Mouse (Mus musculus) ovary, postnatal 14 days (tissue): ENCODE measurements around the gene Hmox2.
"Not testable (repeated sequence)": the region's sequence is repeated elsewhere in the genome, so short reads cannot be mapped to it uniquely, and the experiment has no call there.

ENCODE experiments used
- DNase-seq: peaks from one replicate; pipeline ENCODE4 v3.0.0; 2022; ENCODE audit warnings: low spot score

The Hmox2 gene

DNA sequence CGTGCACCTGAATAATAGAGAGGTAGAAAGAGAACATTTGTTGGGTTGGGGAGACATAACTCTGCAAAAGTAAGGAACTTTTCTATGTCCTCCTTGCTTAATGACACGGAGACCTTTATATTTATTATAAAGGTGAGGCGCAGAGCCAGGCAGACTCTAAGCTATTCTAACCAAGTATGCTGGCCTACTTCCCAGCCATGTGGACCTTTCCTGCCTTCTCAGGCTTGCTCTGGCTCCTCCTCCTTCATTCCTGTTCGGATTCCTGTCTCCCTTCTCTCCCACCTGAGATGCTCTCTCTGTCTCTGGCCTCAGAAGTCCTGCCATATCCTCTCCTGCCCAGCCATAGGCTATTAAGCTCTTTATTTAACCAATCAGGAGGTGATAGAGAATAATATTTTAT, 895 bp upstream of the Hmox2 start:
- no peak for DNase-seq

- DNase-seq = no peak
Measured at GRCm38 (mm10) chr16:4726528-4727128, 467 bp downstream of the Hmox2 start.

DNA sequence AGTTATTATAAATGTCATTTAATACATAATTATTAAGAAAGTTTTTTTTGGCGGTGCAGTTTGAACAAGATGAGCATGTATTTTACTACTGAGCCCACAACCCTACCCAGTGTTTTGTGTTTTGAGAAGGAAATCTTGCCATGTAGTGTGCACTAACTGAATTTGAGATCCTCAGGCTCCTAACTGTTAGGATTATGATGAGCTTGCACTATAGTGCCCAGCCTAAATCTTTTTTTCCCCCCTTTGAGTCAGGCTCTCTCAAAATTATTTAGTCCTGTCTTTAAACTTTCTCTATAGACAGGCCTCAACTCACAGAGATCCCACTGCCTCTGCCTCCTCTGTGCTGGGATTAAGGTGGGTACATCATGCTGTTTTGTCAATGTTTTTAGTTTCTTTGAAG, 1.4 kb downstream of the Hmox2 start:
- DNase-seq = no peak

DNA sequence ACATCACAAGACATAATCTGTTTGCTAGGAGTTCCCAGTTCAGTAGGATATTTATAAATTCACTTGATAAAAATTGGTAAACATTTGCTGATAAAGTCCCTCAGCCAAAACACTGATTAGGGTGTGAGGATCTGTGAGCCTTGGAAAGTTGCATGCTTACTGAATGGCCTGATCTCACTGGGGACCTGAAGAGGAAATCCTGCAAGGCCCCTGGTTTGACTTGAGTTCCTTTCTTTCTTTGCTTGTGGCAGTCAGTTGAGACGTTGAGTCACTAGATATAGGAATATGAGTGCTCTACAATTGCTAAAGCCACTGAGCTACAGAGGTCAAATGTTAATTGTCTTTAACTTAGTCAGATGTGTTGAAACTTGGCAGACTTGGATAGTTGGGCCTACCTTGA, 1.8 kb downstream of the Hmox2 start:
- DNase-seq = no peak

DNA sequence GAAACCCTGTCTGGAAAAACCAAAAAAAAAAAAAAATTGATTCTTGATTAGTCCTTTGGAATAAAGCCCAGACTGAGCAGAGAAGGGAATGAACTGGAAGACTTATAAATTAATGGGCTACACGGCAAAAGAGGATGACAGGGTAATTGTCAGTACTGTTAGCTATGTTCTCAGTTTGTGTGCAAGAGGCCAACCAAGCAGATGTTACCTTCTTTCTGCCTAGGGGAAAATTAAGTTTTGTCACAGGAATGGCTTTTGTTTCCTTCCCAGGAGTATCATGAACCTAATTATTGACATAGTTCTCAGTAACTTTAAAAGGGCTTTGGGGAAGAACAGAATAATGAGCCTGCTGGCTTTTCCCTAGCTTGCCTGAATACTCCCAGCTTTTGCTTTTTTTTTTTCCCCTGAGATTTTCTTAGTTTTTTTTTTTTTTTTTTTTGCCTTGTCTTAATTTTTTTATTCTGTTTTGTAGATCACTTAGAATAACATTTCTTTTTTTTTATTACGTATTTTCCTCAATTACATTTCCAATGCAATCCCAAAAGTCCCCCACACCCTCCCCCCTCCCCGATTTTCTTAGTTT, 4.7 kb downstream of the Hmox2 start:
- no peak for DNase-seq

DNA sequence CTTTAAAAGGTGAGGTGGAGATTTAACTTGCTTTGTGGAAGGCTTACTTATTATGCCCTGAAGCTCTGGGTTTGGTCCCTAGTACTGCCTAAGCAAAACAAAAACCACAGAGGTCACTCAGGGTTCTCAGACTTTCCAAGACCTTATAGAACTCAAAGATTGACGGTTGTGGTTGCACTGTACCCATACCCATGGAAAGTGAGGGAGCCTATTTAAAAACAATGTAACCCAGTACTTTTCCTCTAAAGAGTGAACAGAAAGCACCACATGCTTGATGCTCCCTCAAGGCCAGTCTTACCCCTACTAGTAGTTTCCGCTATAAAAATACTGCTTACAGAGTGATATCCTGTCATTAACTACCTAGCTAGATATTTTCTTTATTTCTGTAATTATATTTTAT, 10.1 kb downstream of the Hmox2 start:
- DNase-seq = no peak

GRCm38 (mm10) chr16:4739994-4740393, 13.8 kb downstream of the Hmox2 start:
- DNase-seq = no peak

DNA sequence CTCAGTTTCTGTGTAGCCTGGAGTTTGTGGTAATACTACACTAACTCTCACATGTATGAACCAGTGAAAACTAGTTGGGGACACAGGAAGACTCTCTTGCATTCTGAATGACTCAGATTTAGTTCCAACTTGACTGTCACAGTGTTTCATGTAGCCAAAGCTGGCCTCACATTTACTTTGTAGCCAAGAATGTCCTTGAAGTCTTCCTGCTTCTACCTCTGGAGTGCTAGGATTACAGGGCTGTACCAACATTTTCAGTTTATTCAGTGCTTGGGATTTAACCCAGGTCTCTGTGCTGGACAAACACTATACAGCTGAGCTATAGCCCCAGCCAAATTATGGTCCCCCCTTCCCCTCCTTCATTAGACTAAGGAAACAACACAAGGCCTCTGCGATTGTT, 16.0 kb downstream of the Hmox2 start:
- DNase-seq = no peak

DNA sequence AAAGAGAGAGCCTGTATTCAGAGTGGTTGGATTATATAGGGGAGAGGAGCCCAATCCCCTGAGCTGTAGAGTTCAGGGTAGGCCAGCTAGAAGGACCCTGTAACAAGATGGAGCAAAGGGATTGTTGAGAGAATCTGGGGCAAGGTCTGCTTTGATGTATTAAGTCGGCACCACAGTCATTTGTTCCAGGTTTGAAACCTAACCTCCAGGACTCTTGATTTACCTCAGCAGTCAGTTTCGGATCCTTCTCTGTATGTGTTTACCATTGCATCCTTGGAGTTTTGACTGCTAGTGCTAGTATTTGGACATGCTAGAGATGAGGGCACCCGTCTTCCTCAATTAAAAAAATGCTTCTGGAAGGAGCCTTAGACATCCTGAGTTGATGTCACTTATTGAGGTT, 26.0 kb downstream of the Hmox2 start:
- DNase-seq = no peak

GRCm38 (mm10) chr16:4754045-4754444, 27.9 kb downstream of the Hmox2 start:
- no peak for DNase-seq

- DNase-seq = not testable (repeated sequence)
Measured at GRCm38 (mm10) chr16:4756660-4757335, 30.6 kb downstream of the Hmox2 start.

GRCm38 (mm10) chr16:4762437-4762836, 36.3 kb downstream of the Hmox2 start:
- DNase-seq = no peak

- no peak for DNase-seq
Measured at GRCm38 (mm10) chr16:4763276-4763675, 37.1 kb downstream of the Hmox2 start.

GRCm38 (mm10) chr16:4765852-4766251, 39.7 kb downstream of the Hmox2 start:
- no peak for DNase-seq

GRCm38 (mm10) chr16:4767012-4767790, 41.0 kb downstream of the Hmox2 start:
- DNase-seq = no peak

- no peak for DNase-seq
Measured at GRCm38 (mm10) chr16:4768719-4769118, 42.6 kb downstream of the Hmox2 start.

- no peak for DNase-seq
Measured at GRCm38 (mm10) chr16:4773289-4773970, 47.3 kb downstream of the Hmox2 start.

DNA sequence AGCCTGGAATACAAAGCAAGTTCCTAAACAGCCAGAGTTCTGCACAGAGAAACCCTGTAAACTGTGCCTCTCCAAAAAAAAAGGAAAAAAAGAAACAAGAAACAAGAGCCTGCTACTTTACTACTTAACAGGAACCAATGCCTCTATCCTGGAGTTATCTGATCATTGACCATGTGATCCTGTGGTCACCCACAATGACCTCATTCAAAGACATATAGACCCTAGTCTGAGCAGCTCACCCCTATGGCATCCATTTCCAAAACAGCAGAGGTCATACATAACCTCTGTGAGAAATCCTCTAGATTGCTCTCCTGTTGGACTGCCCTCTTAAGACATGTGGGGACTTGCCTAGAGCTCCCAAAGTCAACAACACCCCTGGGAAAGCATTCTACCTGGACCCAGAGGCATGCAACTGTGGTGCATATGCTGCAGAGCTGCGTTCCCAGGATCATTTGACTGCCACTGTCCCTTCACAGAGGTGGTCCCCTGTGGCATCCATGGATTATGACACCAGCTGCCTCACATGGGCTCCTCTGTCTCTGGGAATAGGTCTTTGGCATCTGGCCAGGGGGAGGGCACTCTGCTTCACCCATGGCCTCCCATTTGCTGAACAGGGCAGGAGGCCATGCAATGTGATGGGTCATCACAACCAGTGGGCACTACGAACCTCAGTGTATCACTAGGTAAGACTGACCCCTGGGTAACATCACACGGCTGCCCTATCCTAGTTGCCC, 51.2 kb downstream of the Hmox2 start:
- DNase-seq = peak; percentile 29

DNA sequence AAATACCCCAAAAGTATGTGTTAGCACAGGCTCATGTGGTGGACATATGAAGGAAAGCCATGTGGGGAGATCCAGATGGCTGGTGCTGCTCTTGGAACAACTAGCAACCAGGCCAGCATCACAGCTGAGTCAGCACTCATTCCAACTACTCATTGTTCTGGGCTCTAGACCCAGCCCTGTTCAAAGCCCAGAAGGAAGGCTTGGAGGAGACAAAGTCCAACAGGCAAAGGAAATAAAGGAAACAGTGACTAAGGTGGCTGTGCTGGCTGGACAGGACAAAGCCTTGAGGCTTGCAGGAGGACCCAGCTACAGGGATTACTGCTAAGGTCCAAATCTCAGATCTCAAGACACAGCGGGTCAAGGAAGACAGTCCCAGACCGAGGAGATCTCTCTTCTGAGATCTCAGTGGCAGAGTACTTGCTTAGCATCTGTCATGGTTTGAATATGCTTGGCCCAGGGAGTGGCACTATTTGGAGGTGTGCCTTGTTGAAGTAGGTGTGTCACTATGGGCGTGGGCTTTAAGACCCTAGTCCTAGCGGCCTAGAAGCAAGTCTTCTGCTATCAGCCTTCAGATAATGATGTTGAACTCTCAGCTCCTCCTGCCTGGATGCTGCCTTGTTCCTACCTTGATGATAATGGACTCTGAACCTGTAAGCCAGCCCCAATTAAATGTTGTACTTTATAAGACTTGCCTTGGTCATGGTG, 51.9 kb downstream of the Hmox2 start:
- no peak for DNase-seq

DNA sequence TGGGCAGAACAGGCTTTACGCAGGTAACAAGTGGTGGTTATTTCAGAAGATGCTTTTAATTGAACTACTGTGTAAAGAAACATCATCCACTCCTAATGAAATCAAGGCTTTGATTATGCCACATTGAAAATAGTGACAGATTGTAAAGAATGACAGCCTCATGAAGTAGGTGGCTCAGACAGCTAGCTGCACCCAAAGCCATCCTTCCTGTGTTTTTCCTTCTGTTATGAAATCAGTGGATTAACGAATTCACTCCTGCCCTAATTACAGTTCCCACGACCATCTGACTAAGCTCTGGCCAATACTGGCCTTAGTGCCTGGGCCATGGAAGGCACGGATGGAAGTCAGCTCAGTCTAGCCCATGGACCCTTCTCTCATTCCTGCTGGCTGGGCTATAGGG, 52.8 kb downstream of the Hmox2 start:
- no peak for DNase-seq
